Mouse (Mus musculus): ENCODE data around the gene Bcat1. TPM values are rescaled to one million over a fixed set of nuclear protein-coding genes. Genes with fewer than 3 reads are reported as not detected.

Bcat1 gene
- 101 and 102 TPM in 2 replicates for polyA plus RNA-seq (2015; fragmentation: Nextera tagmentation; extraction: Ambion mirVana)

DNA sequence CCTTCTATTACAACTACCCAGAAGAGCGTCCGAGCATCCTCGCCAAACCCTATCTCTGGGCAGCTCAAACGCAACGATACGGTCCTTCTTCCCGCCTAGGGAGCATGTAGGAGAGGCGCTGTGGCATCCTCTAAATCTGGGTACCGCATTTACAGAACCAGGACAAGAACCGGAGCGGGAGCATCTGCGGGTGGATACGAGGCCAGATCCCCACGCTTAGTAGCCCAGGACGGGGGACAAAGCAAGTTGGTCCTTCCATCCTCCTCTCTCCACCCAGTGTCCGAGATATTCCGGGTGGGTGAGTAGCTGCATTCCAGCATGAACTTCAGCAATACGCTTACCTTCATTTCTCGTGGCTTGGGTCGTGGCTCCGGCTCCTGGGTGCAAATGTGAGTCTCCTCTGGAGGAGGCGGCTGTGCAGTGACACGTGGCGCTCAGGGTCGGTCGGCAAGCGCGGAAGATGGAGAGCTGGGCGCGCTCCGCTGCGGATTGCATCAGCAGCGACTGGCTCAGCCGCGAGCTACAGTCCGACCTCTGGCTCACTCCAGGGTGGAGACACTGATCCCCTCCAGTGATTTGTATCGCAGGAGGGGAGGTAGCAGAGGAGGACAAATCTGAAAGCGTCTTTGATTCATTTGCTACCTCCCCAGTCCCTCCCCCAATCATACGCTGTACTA lies at the start of gene Bcat1:
Gene Bcat1, minus strand, starts transcription at position 637 of the 677 bp plus-strand sequence.
- Histone ChIP-seq H3K4me3 (peak within 1 kb of the TSS; percentile 59), H3K9ac (peak within 1 kb of the TSS; percentile 77), H3K27ac (no peak within 1 kb of the TSS), H3K27me3 (no peaks in the 10 kb centered on the region), H3K4me1 (peaks cover 7% of the 10 kb centered on the region; the same call in 1 of the 2 replicates), H3K9me3 (replicated peaks) (no peaks in the 10 kb centered on the region), H3K4me2 (peak within 1 kb of the TSS; percentile 98), H3K36me3 (ENCODE audit: poor library complexity, severe bottlenecking) (no peaks in the 10 kb centered on the region)
- ATAC-seq, result peak; percentile 87
- WGBS, result under 1% methylated on average over 39 of the region's 39 CpGs

DNA sequence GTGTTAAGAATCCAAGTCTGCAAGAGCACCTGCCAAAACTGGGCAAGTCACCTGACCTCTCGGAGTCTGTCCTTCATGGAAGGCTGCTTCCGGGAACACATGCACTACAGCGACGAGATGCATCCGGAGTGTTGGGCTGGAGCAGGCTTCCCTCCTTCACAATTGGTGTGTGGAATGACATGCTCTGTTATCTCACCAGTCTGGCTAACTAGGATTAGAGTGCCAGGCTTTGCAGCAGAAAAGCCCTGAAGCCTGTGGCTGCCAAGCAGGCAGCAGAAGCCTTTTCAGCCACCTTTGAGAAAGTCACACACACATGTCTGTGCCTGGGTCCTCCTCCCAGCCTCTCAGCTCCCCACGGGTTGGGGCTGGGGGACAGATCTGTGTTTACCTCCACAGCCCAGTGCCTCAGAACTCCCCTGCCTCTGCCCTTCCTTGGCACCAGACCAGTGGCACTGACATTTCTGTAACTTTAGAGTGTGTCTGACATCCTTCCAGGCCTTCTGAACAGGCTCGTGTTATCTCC lies 49.7 kb upstream of the Bcat1 start:
- H3K9ac ChIP-seq, result no peak overlapping the region
- H3K9me3 ChIP-seq (replicated peaks), result no peaks in the 10 kb centered on the region
- ATAC-seq, result no peak
- no peaks in the 10 kb centered on the region for H3K36me3 ChIP-seq (ENCODE audit: poor library complexity, severe bottlenecking)
- no peak overlapping the region for H3K4me3 ChIP-seq
- 75% methylated on average over 7 of the region's 7 CpGs for WGBS
- H3K27me3 ChIP-seq, result no peaks in the 10 kb centered on the region
- H3K27ac ChIP-seq, result no peak overlapping the region
- no peak overlapping the region for H3K4me2 ChIP-seq
- H3K4me1 ChIP-seq, result no peaks in the 10 kb centered on the region

GRCm38 (mm10) chr6:145124621-145125020 lies 48.6 kb upstream of the Bcat1 start:
- Histone ChIP-seq H3K27me3 (no peaks in the 10 kb centered on the region), H3K4me2 (no peak overlapping the region), H3K4me1 (no peaks in the 10 kb centered on the region), H3K9me3 (replicated peaks) (no peaks in the 10 kb centered on the region), H3K27ac (no peak overlapping the region), H3K4me3 (no peak overlapping the region), H3K36me3 (ENCODE audit: poor library complexity, severe bottlenecking) (no peaks in the 10 kb centered on the region), H3K9ac (no peak overlapping the region)
- no peak for ATAC-seq
- WGBS, result 70% methylated on average over 1 of the region's 1 CpGs

GRCm38 (mm10) chr6:145123136-145124060 lies 47.4 kb upstream of the Bcat1 start:
- 83% methylated on average over 11 of the region's 11 CpGs for WGBS
- Histone ChIP-seq H3K36me3 (ENCODE audit: poor library complexity, severe bottlenecking) (no peaks in the 10 kb centered on the region), H3K4me3 (no peak overlapping the region), H3K27ac (no peak overlapping the region), H3K9me3 (replicated peaks) (no peaks in the 10 kb centered on the region), H3K9ac (no peak overlapping the region), H3K4me1 (no peaks in the 10 kb centered on the region), H3K4me2 (no peak overlapping the region), H3K27me3 (no peaks in the 10 kb centered on the region)
- ATAC-seq, result no peak

- H3K27ac ChIP-seq, result no peak overlapping the region
- ATAC-seq, result no peak
- H3K4me3 ChIP-seq, result no peak overlapping the region
- H3K4me1 ChIP-seq, result no peaks in the 10 kb centered on the region
- 38% methylated on average over 8 of the region's 8 CpGs for WGBS
- no peaks in the 10 kb centered on the region for H3K27me3 ChIP-seq
- no peak overlapping the region for H3K4me2 ChIP-seq
- H3K9me3 ChIP-seq (replicated peaks), result no peaks in the 10 kb centered on the region
- no peaks in the 10 kb centered on the region for H3K36me3 ChIP-seq (ENCODE audit: poor library complexity, severe bottlenecking)
- no peak overlapping the region for H3K9ac ChIP-seq
Observed at GRCm38 (mm10) chr6:145122423-145123059, 46.6 kb upstream of the Bcat1 start.

DNA sequence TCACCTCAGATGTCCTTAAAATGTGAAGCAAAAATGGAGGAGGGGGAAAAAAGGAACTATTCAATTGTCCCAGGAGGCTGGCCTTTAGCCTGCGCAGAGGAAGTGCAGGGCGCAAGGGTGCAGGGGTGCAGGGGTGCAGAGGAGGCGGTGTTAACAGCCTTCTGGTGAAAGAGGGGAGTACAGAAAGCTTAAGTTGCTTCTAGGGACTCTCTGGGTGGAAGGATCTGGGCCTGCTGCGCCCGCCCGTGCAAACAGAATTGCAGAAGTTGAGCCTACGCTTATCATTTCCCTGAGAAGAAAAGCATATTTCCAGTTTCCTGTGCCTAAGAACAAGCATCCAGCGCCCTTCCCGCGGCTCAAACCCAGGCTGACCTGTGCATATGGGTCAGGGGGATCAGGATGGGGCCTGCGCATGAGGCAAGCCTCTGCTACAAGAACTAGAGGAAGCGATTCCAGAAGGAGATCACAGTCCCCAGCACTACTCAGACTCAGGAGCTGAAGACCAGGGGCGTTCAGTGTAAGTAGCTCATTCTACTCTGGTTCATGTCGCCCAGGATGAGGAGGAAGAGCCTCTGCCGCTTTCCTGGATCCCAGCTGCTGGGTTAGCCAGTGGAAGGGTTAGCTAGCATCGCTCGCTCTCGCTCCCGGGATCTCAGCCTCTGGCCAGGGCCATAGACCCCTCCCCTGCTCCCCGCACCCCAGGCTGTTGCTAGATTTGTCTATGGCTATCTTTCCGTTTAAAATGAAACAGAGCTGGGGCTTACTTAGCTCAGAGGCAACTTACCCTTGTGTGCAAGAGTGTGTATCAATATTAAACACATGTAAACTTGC lies 45.8 kb upstream of the Bcat1 start:
- Histone ChIP-seq H3K27ac (no peak overlapping the region), H3K27me3 (no peaks in the 10 kb centered on the region), H3K4me1 (peaks cover 3% of the 10 kb centered on the region; the same call in 1 of the 2 replicates), H3K9ac (no peak overlapping the region), H3K4me2 (no peak overlapping the region), H3K4me3 (no peak overlapping the region), H3K36me3 (ENCODE audit: poor library complexity, severe bottlenecking) (no peaks in the 10 kb centered on the region), H3K9me3 (replicated peaks) (no peaks in the 10 kb centered on the region)
- WGBS, result 44% methylated on average over 21 of the region's 21 CpGs
- ATAC-seq, result no peak

- ATAC-seq, result no peak
- H3K4me1 ChIP-seq, result peaks cover 11% of the 10 kb centered on the region
- 53% methylated on average over 18 of the region's 18 CpGs for WGBS
- H3K9ac ChIP-seq, result no peak overlapping the region
- no peak overlapping the region for H3K27ac ChIP-seq
- no peak overlapping the region for H3K4me2 ChIP-seq
- H3K36me3 ChIP-seq (ENCODE audit: poor library complexity, severe bottlenecking), result no peaks in the 10 kb centered on the region
- H3K27me3 ChIP-seq, result no peaks in the 10 kb centered on the region
- no peaks in the 10 kb centered on the region for H3K9me3 ChIP-seq (replicated peaks)
- no peak overlapping the region for H3K4me3 ChIP-seq
Observed at GRCm38 (mm10) chr6:145120787-145121589, 45.0 kb upstream of the Bcat1 start.

DNA sequence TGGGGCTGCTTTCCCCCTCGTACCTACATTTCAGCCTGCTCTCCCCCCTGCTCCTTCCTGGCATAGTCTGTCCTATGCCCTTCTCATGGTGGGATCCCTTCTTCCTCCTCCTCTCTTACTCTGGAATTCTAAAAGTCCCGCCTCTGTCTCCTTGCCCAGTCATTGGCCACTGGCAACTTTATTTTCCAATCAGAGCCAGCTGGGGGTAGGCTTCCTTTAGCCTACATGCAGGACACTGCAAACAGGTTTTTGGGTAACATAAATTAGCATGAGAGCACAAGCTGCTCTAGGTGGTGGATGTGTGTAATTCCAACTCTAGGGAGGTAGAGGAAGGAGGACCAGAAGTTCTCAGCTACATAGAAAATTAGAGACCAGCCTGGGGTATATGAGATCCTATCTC lies 44.1 kb upstream of the Bcat1 start:
- no peaks in the 10 kb centered on the region for H3K27me3 ChIP-seq
- H3K4me2 ChIP-seq, result no peak overlapping the region
- H3K4me1 ChIP-seq, result peaks cover 12% of the 10 kb centered on the region
- no peak overlapping the region for H3K27ac ChIP-seq
- no peaks in the 10 kb centered on the region for H3K9me3 ChIP-seq (replicated peaks)
- ATAC-seq, result no peak
- 84% methylated on average over 2 of the region's 2 CpGs for WGBS
- H3K36me3 ChIP-seq (ENCODE audit: poor library complexity, severe bottlenecking), result no peaks in the 10 kb centered on the region
- H3K9ac ChIP-seq, result no peak overlapping the region
- H3K4me3 ChIP-seq, result no peak overlapping the region

- no peaks in the 10 kb centered on the region for H3K36me3 ChIP-seq (ENCODE audit: poor library complexity, severe bottlenecking)
- 3% methylated on average over 4 of the region's 4 CpGs for WGBS
- peaks cover 12% of the 10 kb centered on the region for H3K4me1 ChIP-seq
- H3K27me3 ChIP-seq, result no peaks in the 10 kb centered on the region
- peak overlapping the region; percentile 46; the same call in 1 of the 2 replicates for H3K9ac ChIP-seq
- H3K27ac ChIP-seq, result peak overlapping the region; percentile 79
- H3K4me2 ChIP-seq, result peak overlapping the region; percentile 20; the same call in 1 of the 2 replicates
- H3K9me3 ChIP-seq (replicated peaks), result no peaks in the 10 kb centered on the region
- ATAC-seq, result peak; percentile 88; the same call in 1 of the 2 replicates
- H3K4me3 ChIP-seq, result no peak overlapping the region
Observed at GRCm38 (mm10) chr6:145116098-145116672, 40.2 kb upstream of the Bcat1 start.

GRCm38 (mm10) chr6:145115476-145116097 lies 39.6 kb upstream of the Bcat1 start, which contains the start of gene Lrmp:
Lrmp (plus strand) TSS chr6:145115653.
- H3K36me3 ChIP-seq (ENCODE audit: poor library complexity, severe bottlenecking), result no peaks in the 10 kb centered on the region
- WGBS, result 57% methylated on average over 6 of the region's 6 CpGs
- no peak within 1 kb of the TSS for H3K4me3 ChIP-seq
- peaks cover 12% of the 10 kb centered on the region for H3K4me1 ChIP-seq
- no peaks in the 10 kb centered on the region for H3K9me3 ChIP-seq (replicated peaks)
- peak within 1 kb of the TSS; percentile 79 for H3K27ac ChIP-seq
- no peak for ATAC-seq
- H3K27me3 ChIP-seq, result no peaks in the 10 kb centered on the region
- peak within 1 kb of the TSS; percentile 46; the same call in 1 of the 2 replicates for H3K9ac ChIP-seq
- H3K4me2 ChIP-seq, result peak within 1 kb of the TSS; percentile 20; the same call in 1 of the 2 replicates
